Mouse (Mus musculus) frontal cortex, postnatal 14 days (tissue): Measurements from ENCODE around the gene Ankrd42.

Experiments used
- DNase-seq, 2 experiments: peaks; one replicate each; pipeline ENCODE4 v3.0.0; 2022; ENCODE audit warnings: low spot score in 2 of 2

Gene Ankrd42

GRCm38 (mm10) chr7:92637021-92637625 is at the start of gene Ankrd42:
Ankrd42 (minus strand) TSS chr7:92637142.
- DNase-seq, result peak; percentile 81 to 90

GRCm38 (mm10) chr7:92677346-92677745 is 40.4 kb upstream of the Ankrd42 start:
- no peak for DNase-seq

- no peak for DNase-seq
Observed at GRCm38 (mm10) chr7:92675131-92675530, 38.2 kb upstream of the Ankrd42 start.

GRCm38 (mm10) chr7:92669507-92670471 is 32.8 kb upstream of the Ankrd42 start, which contains the start of gene Pcf11:
Pcf11 (minus strand) TSS chr7:92669934.
- peak; percentile 94 to 96 for DNase-seq

DNA sequence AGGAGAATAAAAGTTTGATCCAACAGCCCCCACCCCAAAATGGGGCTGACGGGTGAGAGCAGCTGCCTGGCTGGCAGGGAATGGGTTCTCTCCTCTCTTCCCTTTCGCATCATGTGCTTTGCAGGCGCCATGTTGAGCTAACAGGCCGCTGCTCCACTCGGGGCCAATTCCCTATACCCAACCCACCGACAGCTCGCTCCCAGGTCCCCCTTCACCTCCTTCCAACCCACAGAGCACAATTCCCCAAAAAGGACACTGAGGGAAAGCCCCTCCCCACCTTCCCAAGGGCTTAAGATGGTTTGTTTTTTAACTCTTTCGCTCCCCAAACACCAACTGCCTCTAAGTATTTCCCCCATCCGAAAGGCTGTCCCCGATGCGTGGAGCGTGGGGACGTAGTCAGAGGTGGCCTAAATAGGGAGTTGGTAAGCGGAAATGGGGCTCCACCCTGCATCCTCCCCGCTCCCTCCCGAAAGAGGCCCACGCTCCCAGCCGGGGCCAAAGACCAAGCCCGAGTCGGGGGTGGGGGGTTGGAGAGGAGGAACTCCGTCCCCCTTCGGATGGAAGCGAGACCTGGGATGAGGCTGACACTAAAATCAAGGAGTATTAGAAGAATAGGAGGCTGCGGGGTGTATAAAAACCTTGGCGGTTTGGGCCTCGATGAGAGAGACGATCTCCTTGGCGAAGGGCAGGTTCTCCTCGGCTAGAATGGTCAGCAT is 32.0 kb upstream of the Ankrd42 start:
- DNase-seq, result peak; percentile 32 to 58

DNA sequence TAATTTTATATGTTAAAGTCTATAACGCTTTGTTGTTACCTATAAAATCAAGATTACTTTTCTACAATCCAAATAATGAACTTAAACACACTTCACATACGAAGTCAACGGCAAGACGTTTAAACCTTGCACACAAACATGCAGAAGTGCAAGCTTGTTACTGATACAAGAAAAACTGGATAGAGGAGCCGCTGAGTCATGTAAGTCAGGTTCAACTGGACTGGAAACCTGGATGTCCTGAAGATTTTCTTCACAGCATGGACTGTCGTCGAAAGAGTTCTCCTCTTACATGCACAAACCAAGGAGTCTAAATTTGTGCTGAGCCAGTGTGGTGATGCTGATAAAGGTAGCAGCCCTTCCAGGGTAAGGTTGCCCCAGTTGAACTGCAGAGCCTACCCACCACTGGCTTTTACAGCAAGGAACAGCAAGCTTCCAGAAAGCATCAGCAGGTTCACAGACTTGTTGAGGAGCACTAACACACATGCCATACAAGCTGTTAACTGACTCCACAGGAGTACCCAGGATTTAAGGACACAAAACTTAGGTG is 29.4 kb upstream of the Ankrd42 start:
- DNase-seq, result no peak

- no peak for DNase-seq
Observed at GRCm38 (mm10) chr7:92658050-92658449, 21.1 kb upstream of the Ankrd42 start.

GRCm38 (mm10) chr7:92656386-92656785 is 19.4 kb upstream of the Ankrd42 start:
- DNase-seq, result no peak

DNA sequence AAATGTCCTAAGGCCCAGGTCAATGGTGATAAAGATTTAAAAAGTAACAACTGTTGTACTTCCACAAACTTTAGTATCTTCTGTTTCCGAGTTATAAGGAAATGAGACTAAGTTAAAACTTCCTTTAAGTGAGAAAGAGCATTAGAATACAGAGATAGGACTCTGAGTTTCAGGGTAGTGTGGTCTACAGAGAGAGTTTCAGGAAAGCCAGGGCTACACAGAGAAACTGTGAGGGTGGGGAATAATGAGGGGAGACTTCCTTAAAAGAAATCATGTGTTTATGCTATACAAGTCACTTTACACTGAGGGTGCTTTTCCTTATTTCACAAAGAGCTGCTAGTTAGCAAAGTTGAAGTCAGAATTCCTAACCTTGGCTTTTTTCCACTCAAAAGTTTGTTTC is 16.4 kb upstream of the Ankrd42 start:
- no peak for DNase-seq

DNA sequence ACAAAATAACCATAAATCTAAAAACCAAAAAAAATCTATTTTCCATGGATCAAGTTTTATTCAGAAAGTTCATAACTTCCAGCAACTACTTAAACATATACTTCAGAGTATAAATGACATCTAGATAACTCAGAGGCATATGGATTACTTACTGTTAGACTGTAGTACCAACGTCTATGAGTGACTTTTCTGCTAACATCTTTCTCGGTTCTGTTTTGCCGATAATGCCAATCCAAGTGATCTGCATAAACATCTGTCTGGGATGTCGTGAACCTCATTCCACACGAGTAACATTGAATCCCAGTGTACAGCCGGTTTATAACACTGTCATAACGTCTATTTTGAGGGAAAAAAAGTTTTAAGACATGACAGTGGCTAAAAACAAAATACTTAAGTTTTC is 10.8 kb upstream of the Ankrd42 start:
- DNase-seq, result no peak

DNA sequence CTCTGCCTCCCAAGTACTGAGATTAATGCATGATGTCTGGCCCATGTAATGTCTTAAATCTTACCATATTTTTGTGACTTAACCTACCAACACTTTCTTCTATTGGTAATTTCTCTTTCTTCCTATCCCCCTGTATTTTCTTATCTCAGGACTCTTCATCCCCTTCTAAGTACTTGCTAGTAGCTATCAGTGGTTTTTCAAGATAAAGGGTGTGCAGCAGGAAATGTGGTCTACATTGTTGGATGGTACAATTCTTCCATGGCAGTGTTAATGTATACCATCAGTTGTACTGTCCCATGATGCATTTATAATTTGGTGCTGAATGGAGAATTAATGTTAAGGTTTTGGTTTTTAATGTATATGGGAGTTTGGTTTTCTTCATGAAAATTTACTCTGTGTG is 5.4 kb upstream of the Ankrd42 start:
- DNase-seq, result no peak

DNA sequence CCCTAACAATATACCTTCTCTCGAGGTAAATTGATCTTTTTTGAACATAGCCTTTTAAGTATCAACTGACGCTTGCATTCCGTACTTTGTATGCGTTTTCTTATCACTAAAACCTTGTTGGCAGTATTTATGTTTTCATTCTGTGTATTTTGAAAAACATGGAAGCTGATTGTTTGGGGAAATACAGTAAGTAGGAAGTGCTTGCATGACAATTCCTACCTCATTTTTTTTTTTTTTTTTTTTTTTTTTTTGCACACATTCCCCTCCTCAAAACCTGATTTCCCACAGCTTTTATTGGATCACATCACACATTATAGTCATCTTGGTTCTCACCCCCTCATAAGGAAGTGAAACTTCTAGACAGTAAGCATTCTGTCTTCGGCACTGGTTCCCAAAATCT is 1.1 kb upstream of the Ankrd42 start:
- no peak for DNase-seq

DNA sequence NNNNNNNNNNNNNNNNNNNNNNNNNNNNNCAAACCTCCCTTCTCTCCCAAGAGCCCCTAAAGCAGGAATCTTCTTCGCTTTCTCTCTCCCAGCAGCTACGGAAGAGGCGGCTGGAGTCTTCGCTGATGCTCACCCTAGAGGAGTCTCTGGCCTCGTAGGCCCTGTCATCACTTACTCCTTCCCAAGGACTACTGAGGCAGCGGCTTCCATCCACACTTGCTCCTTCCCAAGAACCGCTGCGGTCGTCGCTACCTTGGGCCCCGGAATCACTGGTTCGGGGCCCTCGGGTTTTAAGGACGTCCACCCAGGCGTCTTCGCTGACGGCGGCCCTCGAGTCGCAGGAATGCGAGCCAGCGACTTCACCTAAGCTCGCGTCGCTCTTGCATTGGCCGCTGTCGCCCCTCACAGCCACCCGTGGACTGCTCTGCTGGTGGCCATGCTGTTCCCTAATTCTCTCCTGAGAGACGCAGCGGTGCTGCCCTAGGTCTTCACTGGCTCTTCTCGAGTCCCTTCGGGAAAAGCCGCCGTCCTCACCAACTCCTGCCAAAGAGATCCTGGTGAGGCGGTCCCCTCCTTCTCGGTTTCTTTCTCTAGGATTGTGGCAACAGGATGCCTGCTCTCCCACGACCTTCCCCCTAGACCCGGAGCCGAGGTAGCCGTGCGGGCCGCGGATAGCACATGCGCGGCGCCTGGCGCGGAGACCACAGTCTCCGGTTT is 489 bp downstream of the Ankrd42 start:
- no peak for DNase-seq

DNA sequence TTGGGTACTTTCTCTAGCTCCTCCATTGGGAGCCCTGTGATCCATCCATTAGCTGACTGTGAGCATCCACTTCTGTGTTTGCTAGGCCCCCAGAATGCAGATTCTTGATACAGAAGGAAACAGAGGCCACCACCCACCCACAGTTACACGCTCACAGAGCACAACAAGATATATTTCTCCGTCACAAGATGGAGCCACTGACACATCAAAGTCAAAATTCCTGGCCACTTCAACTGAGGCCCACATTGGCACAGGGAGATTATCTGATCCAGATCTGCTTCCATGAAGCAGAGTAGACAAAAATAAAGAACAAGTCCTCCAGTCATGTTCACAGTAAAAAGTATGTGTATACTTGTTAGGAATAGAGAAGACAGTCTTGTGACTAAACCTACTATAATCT is 6.8 kb downstream of the Ankrd42 start:
- no peak for DNase-seq

DNA sequence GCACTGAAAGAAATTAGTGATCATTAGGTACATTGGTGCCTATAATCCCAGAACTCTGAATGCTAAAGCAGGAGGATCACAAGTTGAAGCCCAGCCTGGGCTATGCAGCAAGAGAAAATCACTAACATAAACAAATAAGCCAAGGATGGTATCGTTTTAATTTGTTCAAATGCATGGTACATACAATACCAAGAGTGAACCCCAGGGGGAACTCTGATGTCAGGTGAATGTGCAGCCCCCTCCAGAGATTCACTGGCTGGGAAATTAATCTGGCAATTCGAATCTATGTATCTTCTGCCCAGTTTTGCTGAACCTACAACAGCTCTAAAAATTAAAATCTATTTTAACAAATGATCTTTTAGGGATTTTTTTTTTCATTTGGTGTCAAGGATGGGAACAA is 12.5 kb downstream of the Ankrd42 start:
- DNase-seq, result no peak

- DNase-seq, result no peak
Observed at GRCm38 (mm10) chr7:92610830-92611229, 26.1 kb downstream of the Ankrd42 start.

DNA sequence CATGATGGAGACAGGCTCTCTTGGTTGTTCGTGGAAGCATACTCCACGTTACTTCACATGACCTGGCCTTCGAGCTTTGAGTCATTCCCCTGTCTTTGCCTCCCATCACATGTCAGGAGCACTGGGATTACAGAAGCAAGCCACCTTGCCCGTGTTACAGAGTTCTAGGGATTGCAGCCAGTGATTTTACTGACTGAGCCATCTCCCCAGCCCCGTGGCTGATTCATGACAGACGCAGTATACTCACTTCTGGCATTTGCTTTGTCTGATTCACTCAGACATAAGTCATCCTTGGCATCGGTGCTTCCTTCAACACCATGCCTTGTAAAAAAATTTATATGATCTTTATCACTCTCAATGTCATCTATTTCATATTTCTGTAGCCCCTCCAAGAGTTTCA is 32.0 kb downstream of the Ankrd42 start:
- DNase-seq, result no peak

- no peak for DNase-seq
Observed at GRCm38 (mm10) chr7:92590842-92591241, 46.1 kb downstream of the Ankrd42 start.

DNA sequence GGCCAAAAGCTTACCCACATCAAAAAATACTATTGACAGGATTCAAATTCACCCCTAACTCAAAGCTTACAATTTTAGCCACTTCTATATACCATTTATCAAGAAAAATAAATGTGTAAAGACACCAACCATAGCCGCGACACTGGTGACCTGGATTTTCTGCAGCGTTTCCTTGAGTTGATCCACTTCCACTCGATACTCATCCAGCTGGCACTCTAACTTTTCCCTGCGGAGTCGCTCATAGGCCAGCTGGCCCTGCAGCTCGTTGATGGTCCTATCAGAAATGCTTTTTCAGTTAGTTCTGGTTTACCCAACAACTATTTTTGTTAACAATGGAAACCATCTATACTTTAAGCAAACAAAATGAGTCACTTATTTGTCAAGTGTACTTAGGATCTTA is 47.0 kb downstream of the Ankrd42 start:
- no peak for DNase-seq

GRCm38 (mm10) chr7:92583567-92583966 is 53.4 kb downstream of the Ankrd42 start:
- DNase-seq, result no peak

- no peak for DNase-seq
Observed at GRCm38 (mm10) chr7:92580491-92581207, 56.3 kb downstream of the Ankrd42 start.
